Mouse (Mus musculus) E14TG2a.4 (cell line): ENCODE data around the gene Acads.

Source experiments
- H3K27me3 ChIP-seq: 2 replicates; pipeline ENCODE4 v1.6.1; 2014; ENCODE audit warnings: low read length, control low read depth; ENCODE audit not compliant: insufficient read depth
- H3K36me3 ChIP-seq: 2 replicates; pipeline ENCODE4 v1.6.1; 2014; ENCODE audit warnings: low read length, control low read depth; ENCODE audit not compliant: insufficient read depth
- H3K4me1 ChIP-seq: replicated peaks from 2 replicates; pipeline ENCODE4 v1.6.1; 2014; ENCODE audit warnings: low read depth, low read length, control low read depth
- H3K4me3 ChIP-seq: replicated peaks from 2 replicates; pipeline ENCODE4 v1.5.1; 2014; ENCODE audit warnings: mild to moderate bottlenecking, low read length
- H3K9me3 ChIP-seq: 2 replicates; pipeline ENCODE4 v1.6.1; 2014; ENCODE audit warnings: low read length, control low read depth
- CTCF ChIP-seq: conservative IDR thresholded peaks from 2 replicates; pipeline ENCODE4 v1.5.1; 2014; ENCODE audit warnings: low read length
- NANOG ChIP-seq: IDR thresholded peaks from 2 replicates; pipeline ENCODE4 v1.6.1; 2014; ENCODE audit warnings: borderline replicate concordance, low read length, mixed read lengths
- POU5F1 ChIP-seq: IDR thresholded peaks from 2 replicates; pipeline ENCODE4 v1.6.1; 2014; ENCODE audit warnings: low read length, borderline replicate concordance

Gene Acads

GRCm38 (mm10) chr5:115145253-115145968, 26.3 kb upstream of the Acads start:
- Histone ChIP-seq H3K4me3 (peak overlapping the region; percentile 41), H3K9me3 (no peaks in the 10 kb centered on the region), H3K36me3 (peaks cover 82% of the 10 kb centered on the region), H3K4me1 (peaks cover 95% of the 10 kb centered on the region), H3K27me3 (no peaks in the 10 kb centered on the region)
- TF ChIP-seq NANOG: peak; percentile 32; the same call in 1 of the 2 replicates
- no peak for TF ChIP-seq CTCF

GRCm38 (mm10) chr5:115144471-115144870, 25.3 kb upstream of the Acads start:
- no peak for TF ChIP-seq CTCF
- TF ChIP-seq POU5F1: no peak
- no peak for TF ChIP-seq NANOG
- peaks cover 72% of the 10 kb centered on the region for H3K36me3 ChIP-seq
- H3K4me3 ChIP-seq: peak overlapping the region; percentile 41; the same call in 1 of the 2 replicates
- peaks cover 94% of the 10 kb centered on the region for H3K4me1 ChIP-seq
- H3K9me3 ChIP-seq: no peaks in the 10 kb centered on the region
- no peaks in the 10 kb centered on the region for H3K27me3 ChIP-seq

- Histone ChIP-seq H3K4me1 (peaks cover 94% of the 10 kb centered on the region), H3K27me3 (no peaks in the 10 kb centered on the region), H3K36me3 (peaks cover 65% of the 10 kb centered on the region), H3K9me3 (no peaks in the 10 kb centered on the region), H3K4me3 (no peak overlapping the region)
- TF ChIP-seq NANOG: no peak
- TF ChIP-seq CTCF: no peak
- no peak for TF ChIP-seq POU5F1
Observed at GRCm38 (mm10) chr5:115143552-115143951, 24.4 kb upstream of the Acads start.

GRCm38 (mm10) chr5:115142166-115142697, 23.1 kb upstream of the Acads start:
- Histone ChIP-seq H3K27me3 (peaks cover 3% of the 10 kb centered on the region; the same call in 1 of the 2 replicates), H3K36me3 (peaks cover 52% of the 10 kb centered on the region), H3K9me3 (no peaks in the 10 kb centered on the region), H3K4me1 (peaks cover 81% of the 10 kb centered on the region), H3K4me3 (no peak overlapping the region)
- TF ChIP-seq NANOG (no peak), CTCF (no peak), POU5F1 (no peak)

- Histone ChIP-seq H3K4me1 (peaks cover 66% of the 10 kb centered on the region), H3K9me3 (0 out of 2 replicates have a peak, but pooled peaks cover 4% of the 10 kb centered on the region), H3K4me3 (0 out of 2 replicates have a peak overlapping the region, but pooled peaks have one; percentile 29), H3K27me3 (peaks cover 3% of the 10 kb centered on the region; the same call in 1 of the 2 replicates), H3K36me3 (peaks cover 37% of the 10 kb centered on the region)
- no peak for TF ChIP-seq POU5F1
- peak; percentile 14; the same call in 1 of the 2 replicates for TF ChIP-seq NANOG
Observed at GRCm38 (mm10) chr5:115140726-115141125, 21.6 kb upstream of the Acads start.

- H3K4me1 ChIP-seq: peaks cover 51% of the 10 kb centered on the region
- peaks cover 3% of the 10 kb centered on the region; the same call in 1 of the 2 replicates for H3K27me3 ChIP-seq
- TF ChIP-seq NANOG (no peak), CTCF (no peak), POU5F1 (no peak)
- no peak overlapping the region for H3K4me3 ChIP-seq
- 0 out of 2 replicates have a peak, but pooled peaks cover 4% of the 10 kb centered on the region for H3K9me3 ChIP-seq
- peaks cover 21% of the 10 kb centered on the region for H3K36me3 ChIP-seq
Observed at GRCm38 (mm10) chr5:115139124-115139523, 20.0 kb upstream of the Acads start.

- peaks cover 8% of the 10 kb centered on the region; the same call in 1 of the 2 replicates for H3K27me3 ChIP-seq
- peak within 1 kb of the TSS; percentile 88 for H3K4me3 ChIP-seq
- H3K4me1 ChIP-seq: peaks cover 30% of the 10 kb centered on the region
- H3K36me3 ChIP-seq: peaks cover 36% of the 10 kb centered on the region
- H3K9me3 ChIP-seq: 0 out of 2 replicates have a peak, but pooled peaks cover 4% of the 10 kb centered on the region
- TF ChIP-seq NANOG (no peak), POU5F1 (no peak), CTCF (no peak)
Observed at GRCm38 (mm10) chr5:115134234-115135165, 15.4 kb upstream of the Acads start, which contains the start of gene Unc119b. TSS of gene Unc119b (minus strand) at chr5:115134975.
